8 mouse cellular contexts compared by ENCODE assay signal in genomic region chr2:93462760-93463159, GRCm38 (mm10). TPM values are rescaled to one million over a fixed set of nuclear protein-coding genes. Genes with fewer than 3 reads are reported as not detected.
DNase-seq lines count a peak whose midpoint lies in the region; ATAC-seq and TF ChIP-seq lines count a peak whose summit lies in the region.

Gene Cd82, minus strand, starts transcription at chr2:93463140.

- peak; percentile 22 for TF ChIP-seq POLR2A in kidney, adult 2 months (IDR thresholded peaks at IDR 0.05; ENCODE audit: low read depth, low read length)

- 6% methylated on average over 20 of the region's 20 CpGs for WGBS in kidney, adult 2 months
- WGBS in liver, embryonic 12.5 days (ENCODE audit: insufficient replicate concordance), result 3% methylated on average over 20 of the region's 20 CpGs

- H3K4me3 ChIP-seq in kidney, adult 2 months (ENCODE audit: insufficient read depth, low read depth, low read length), result peak within 1 kb of the TSS; percentile 71
- H3K4me3 ChIP-seq in liver, embryonic 12.5 days, result peak within 1 kb of the TSS; percentile 75

- peak within 1 kb of the TSS; percentile 86 for H3K9ac ChIP-seq in liver, embryonic 12.5 days

- TF ChIP-seq CTCF in kidney, adult 2 months (conservative IDR thresholded peaks at IDR 0.05; ENCODE audit: insufficient read depth, insufficient read length, low read depth, low read length), result no peak

- no peak for DNase-seq in left cerebral cortex, adult 8-10 months (ENCODE audit: low spot score in 2 of 2)
- no peak for DNase-seq in left cerebral cortex, adult 9 months (ENCODE audit: low spot score in 2 of 2)
- DNase-seq in embryo, embryonic 11 days, result peak; percentile 79
- peak; percentile 83 to 87 for DNase-seq in heart, adult 18-20 months
- DNase-seq in kidney, adult 2 months, result peak; percentile 79
- peak; percentile 72 to 75 for DNase-seq in urinary bladder, postnatal 4 days (ENCODE audit: low spot score in 2 of 2)

- H3K27me3 ChIP-seq in kidney, adult 2 months (replicated peaks; ENCODE audit: control insufficient read depth, insufficient read depth, low read length), result no peaks in the 10 kb centered on the region
- H3K27me3 ChIP-seq in liver, embryonic 12.5 days (replicated peaks), result peaks cover 8% of the 10 kb centered on the region; the same call in 1 of the 2 replicates

- H3K27ac ChIP-seq in kidney, adult 2 months (ENCODE audit: insufficient read depth, low read depth, low read length), result peak within 1 kb of the TSS; percentile 90
- H3K27ac ChIP-seq in liver, embryonic 12.5 days, result peak within 1 kb of the TSS; percentile 95

- H3K9me3 ChIP-seq in liver, embryonic 12.5 days (replicated peaks), result no peaks in the 10 kb centered on the region

- H3K36me3 ChIP-seq in kidney, adult 2 months (ENCODE audit: control insufficient read depth, insufficient read depth, low read length), result no peaks in the 10 kb centered on the region
- peaks cover 7% of the 10 kb centered on the region for H3K36me3 ChIP-seq in liver, embryonic 12.5 days

- H3K4me2 ChIP-seq in liver, embryonic 12.5 days, result peak within 1 kb of the TSS; percentile 91

- peaks cover 29% of the 10 kb centered on the region for H3K4me1 ChIP-seq in kidney, adult 2 months (ENCODE audit: control insufficient read depth, insufficient read depth, low read length)
- peaks cover 90% of the 10 kb centered on the region for H3K4me1 ChIP-seq in liver, embryonic 12.5 days

- ATAC-seq in liver, embryonic 12.5 days, result peak; percentile 88
- no peak for ATAC-seq in monocyte, adult 5-6 weeks (replicated peaks; ENCODE audit: insufficient number of reproducible peaks, low FRiP score, low TSS enrichment, poor library complexity, severe bottlenecking)

RNA-seq across cellular contexts. Expression of gene Cd82, which starts in this region (rescaled TPM):
- 10 to 100 TPM; 22.9 to 31.8 (median 25.6) TPM for total RNA-seq in left cerebral cortex, adult 8-10 months (2022)
- total RNA-seq in heart, adult 18-20 months (2021), result 10 to 100 TPM; 13.8 to 23.8 TPM
- 200 and 223 TPM in 2 replicates for polyA plus RNA-seq in kidney, adult 2 months (2012; rRNA removed)
- polyA plus RNA-seq in liver, embryonic 12.5 days (2016; fragmentation: Nextera tagmentation; extraction: Ambion mirVana), result 46.2 and 49.4 TPM in 2 replicates
- total RNA-seq in monocyte, adult 5-6 weeks (2017), result 197 to 239 TPM (median 203 TPM) in 3 replicates

Comparison
In these comparisons a context has a peak if more than half of its experiments do, and no peak if none do; other contexts are left out.
1. DNase-seq: peak in embryo, embryonic 11 days (single experiment), heart, adult 18-20 months (2 of 2), kidney, adult 2 months (single experiment) and urinary bladder, postnatal 4 days (2 of 2); none in left cerebral cortex, adult 8-10 months (0 of 2) and left cerebral cortex, adult 9 months (0 of 2).